Mouse (Mus musculus) G1E (cell line): ENCODE measurements around the gene Serping1.

Experiments used
- CTCF ChIP-seq: IDR thresholded peaks from 2 replicates; pipeline ENCODE4 v1.5.1; 2012; ENCODE audit warnings: low read depth, low read length, inconsistent platforms, mixed read lengths
- POLR2AphosphoS5 ChIP-seq: IDR thresholded peaks from 2 replicates; pipeline ENCODE4 v1.6.1; 2012; ENCODE audit warnings: low read depth, low read length, inconsistent platforms; ENCODE audit not compliant: insufficient replicate concordance

DNA sequence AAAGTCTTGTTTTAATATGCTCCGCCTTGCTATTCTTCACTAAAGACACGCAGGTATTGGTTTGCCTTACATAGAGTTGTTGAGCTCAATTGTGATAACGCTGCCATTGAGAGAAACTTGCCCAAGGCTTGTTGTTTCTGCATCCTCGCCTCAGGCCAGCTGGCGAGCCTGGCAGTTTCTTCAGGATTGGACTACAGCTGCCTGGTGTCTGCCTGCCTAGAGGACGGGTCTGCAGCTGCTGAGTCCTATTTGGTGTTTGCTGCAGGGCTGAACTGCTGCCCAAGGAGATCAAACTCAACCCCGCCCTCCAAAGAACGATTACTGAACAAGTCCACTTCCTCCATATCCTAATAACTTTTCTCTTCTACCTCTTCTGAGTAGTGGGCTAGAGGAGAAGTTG lies 14.5 kb downstream of the Serping1 start:
- no peak for TF ChIP-seq CTCF
- no peak for TF ChIP-seq POLR2AphosphoS5
